Mouse (Mus musculus) heart, postnatal 10 days (tissue): ENCODE results near the gene Swap70. TPM values are rescaled to one million over a fixed set of nuclear protein-coding genes. Genes with fewer than 3 reads are reported as not detected.

ENCODE experiments used
- DNase-seq, 2 experiments: peaks; one replicate each; pipeline ENCODE4 v3.0.0; 2021
- intact Hi-C: fragments of 180-260 bp; cut with DNase I; formaldehyde crosslinking; loops from one replicate; pipeline ENCODE4 v1.15.1; 2025
- total RNA-seq, 2 experiments: library from RNA; stranded (reverse); gene quantifications; 2 replicates each; pipeline ENCODE4 v1.2.3; 2021

The Swap70 gene
- total RNA-seq, 2 experiments from 2014 or later, result 19.8 to 21.5 TPM

GRCm38 (mm10) chr7:110269777-110270176 is 48.3 kb downstream of the Swap70 start:
- DNase-seq, result no peak
- intact Hi-C loops, result no loop called here

GRCm38 (mm10) chr7:110270455-110270854 is 48.9 kb downstream of the Swap70 start:
- intact Hi-C loops, result no loop called here
- no peak for DNase-seq

GRCm38 (mm10) chr7:110271814-110272213 is 50.3 kb downstream of the Swap70 start:
- intact Hi-C loops, result no loop called here
- DNase-seq, result no peak

- intact Hi-C loops, result no loop called here
Observed at GRCm38 (mm10) chr7:110272434-110272833, 50.9 kb downstream of the Swap70 start.

GRCm38 (mm10) chr7:110277734-110278245 is 56.3 kb downstream of the Swap70 start:
- intact Hi-C loops, result no loop called here

More at GRCm38 (mm10) chr7:110272434-110272833, 50.9 kb downstream of the Swap70 start:
- no peak for DNase-seq

GRCm38 (mm10) chr7:110279183-110279582 is 57.7 kb downstream of the Swap70 start:
- DNase-seq, result no peak
- intact Hi-C loops, result no loop called here

More at GRCm38 (mm10) chr7:110277734-110278245, 56.3 kb downstream of the Swap70 start:
- no peak for DNase-seq

GRCm38 (mm10) chr7:110281435-110282256 is 60.1 kb downstream of the Swap70 start:
- DNase-seq, result peak in 1 of 2 experiments; percentile 32
- intact Hi-C loops, result no loop called here

- DNase-seq, result no peak
- intact Hi-C loops, result no loop called here
Observed at GRCm38 (mm10) chr7:110282797-110283196, 61.3 kb downstream of the Swap70 start.

- DNase-seq, result no peak
- intact Hi-C loops, result no loop called here
Observed at GRCm38 (mm10) chr7:110283484-110284275, 62.2 kb downstream of the Swap70 start.

- intact Hi-C loops, result loop anchor here (5.0 kb wide), 1 partner anchor 517 kb away; no protein-coding TSS in a partner anchor
Observed at GRCm38 (mm10) chr7:110285076-110285848, 63.8 kb downstream of the Swap70 start.

GRCm38 (mm10) chr7:110285849-110286151 is 64.3 kb downstream of the Swap70 start:
- intact Hi-C loops, result loop anchor here (5.0 kb wide), 1 partner anchor 517 kb away; no protein-coding TSS in a partner anchor
- DNase-seq, result no peak

More at GRCm38 (mm10) chr7:110285076-110285848, 63.8 kb downstream of the Swap70 start:
- no peak for DNase-seq

GRCm38 (mm10) chr7:110286198-110286732 is 64.8 kb downstream of the Swap70 start:
- no peak for DNase-seq
- intact Hi-C loops, result loop anchor here (5.0 kb wide), 1 partner anchor 516 kb away; no protein-coding TSS in a partner anchor

GRCm38 (mm10) chr7:110286838-110287475 is 65.4 kb downstream of the Swap70 start:
- intact Hi-C loops, result loop anchor here (1.0 to 5.0 kb wide), 4 partner anchors 145 to 515 kb away; no protein-coding TSS in a partner anchor
- DNase-seq, result peak; percentile 87 to 92

- intact Hi-C loops, result loop anchor here (1.0 to 5.0 kb wide), 4 partner anchors 145 to 515 kb away; no protein-coding TSS in a partner anchor
- peak; percentile 77 for DNase-seq
Observed at GRCm38 (mm10) chr7:110287476-110288071, 66.1 kb downstream of the Swap70 start.

- DNase-seq, result peak; percentile 47 to 57
- intact Hi-C loops, result loop anchor here (5.0 kb wide), 1 partner anchor 514 kb away; no protein-coding TSS in a partner anchor
Observed at GRCm38 (mm10) chr7:110288191-110288604, 66.7 kb downstream of the Swap70 start.

- peak; percentile 94 for DNase-seq
- intact Hi-C loops, result loop anchor here (5.0 kb wide), 1 partner anchor 514 kb away; no protein-coding TSS in a partner anchor
Observed at GRCm38 (mm10) chr7:110288731-110289191, 67.2 kb downstream of the Swap70 start.

- no peak for DNase-seq
- intact Hi-C loops, result loop anchor here (5.0 kb wide), 1 partner anchor 513 kb away; no protein-coding TSS in a partner anchor
Observed at GRCm38 (mm10) chr7:110289647-110290046, 68.1 kb downstream of the Swap70 start.

GRCm38 (mm10) chr7:110296889-110297603 is 75.5 kb downstream of the Swap70 start:
- intact Hi-C loops, result no loop called here
- DNase-seq, result peak; percentile 91
